Mouse (Mus musculus) erythroblast, embryonic 14.5 days (primary cell): ENCODE data around the gene Col6a6. TPM values are rescaled to one million over a fixed set of nuclear protein-coding genes. Genes with fewer than 3 reads are reported as not detected.
"Not testable (repeated sequence)": the region's sequence is repeated elsewhere in the genome, so short reads cannot be mapped to it uniquely, and the experiment has no call there.

Source experiments
- H3K27me3 ChIP-seq: 2 replicates; pipeline ENCODE4 v1.6.1; 2012; ENCODE audit warnings: inconsistent platforms; ENCODE audit not compliant: control insufficient read depth
- H3K36me3 ChIP-seq: 2 replicates; pipeline ENCODE4 v1.6.1; 2012; ENCODE audit warnings: mild to moderate bottlenecking, inconsistent platforms; ENCODE audit not compliant: control insufficient read depth
- H3K4me1 ChIP-seq: 2 replicates; pipeline ENCODE4 v1.6.1; 2012; ENCODE audit warnings: inconsistent platforms; ENCODE audit not compliant: control insufficient read depth
- H3K4me3 ChIP-seq: replicated peaks from 2 replicates; pipeline ENCODE3; 2012; ENCODE audit warnings: moderate library complexity, mild to moderate bottlenecking, inconsistent platforms
- H3K9me3 ChIP-seq: 2 replicates; pipeline ENCODE4 v1.6.1; 2012; ENCODE audit warnings: low read length, inconsistent platforms, mixed read lengths; ENCODE audit not compliant: control insufficient read depth
- GATA1 ChIP-seq: IDR thresholded peaks from 2 replicates; pipeline ENCODE4 v1.6.1; 2012; ENCODE audit warnings: low read length, inconsistent platforms, mixed read lengths
- TAL1 ChIP-seq: IDR thresholded peaks from 3 replicates; pipeline ENCODE4 v1.6.1; 2012; ENCODE audit warnings: low read length, inconsistent platforms, mixed read lengths
- polyA plus RNA-seq: library from polyadenylated mRNA; stranded (reverse); fragments of >175 nt; gene quantifications from 2 replicates; pipeline ENCODE4 v1.2.3, GENCODE M21; 2012

Col6a6 gene
- polyA plus RNA-seq, 1 experiment = under 0.01 TPM

DNA sequence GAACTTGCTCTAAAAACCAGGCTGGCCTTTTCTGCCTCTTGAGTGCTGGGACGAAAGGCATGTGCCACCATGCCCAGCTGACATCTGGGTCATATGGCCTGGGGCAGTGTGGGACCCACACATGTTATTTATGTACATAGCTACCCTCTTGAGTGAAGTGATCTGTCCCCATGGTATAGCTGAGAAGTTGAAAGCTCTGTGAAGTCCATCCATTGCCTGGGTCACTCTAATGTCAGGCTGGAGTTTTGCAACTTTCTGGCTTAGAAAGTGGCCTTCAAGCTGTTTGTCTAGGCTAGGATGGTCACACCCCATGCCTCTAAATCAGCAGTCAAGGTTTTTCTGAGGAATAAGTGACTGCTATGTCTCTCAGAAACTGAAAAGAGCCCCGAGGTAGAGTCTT is 155.9 kb downstream of the Col6a6 start:
- TF ChIP-seq GATA1 = no peak
- TF ChIP-seq TAL1 = no peak
- no peaks in the 10 kb centered on the region for H3K9me3 ChIP-seq
- H3K4me1 ChIP-seq = no peaks in the 10 kb centered on the region
- peaks cover 25% of the 10 kb centered on the region for H3K36me3 ChIP-seq
- H3K27me3 ChIP-seq = no peaks in the 10 kb centered on the region
- H3K4me3 ChIP-seq = no peak overlapping the region

DNA sequence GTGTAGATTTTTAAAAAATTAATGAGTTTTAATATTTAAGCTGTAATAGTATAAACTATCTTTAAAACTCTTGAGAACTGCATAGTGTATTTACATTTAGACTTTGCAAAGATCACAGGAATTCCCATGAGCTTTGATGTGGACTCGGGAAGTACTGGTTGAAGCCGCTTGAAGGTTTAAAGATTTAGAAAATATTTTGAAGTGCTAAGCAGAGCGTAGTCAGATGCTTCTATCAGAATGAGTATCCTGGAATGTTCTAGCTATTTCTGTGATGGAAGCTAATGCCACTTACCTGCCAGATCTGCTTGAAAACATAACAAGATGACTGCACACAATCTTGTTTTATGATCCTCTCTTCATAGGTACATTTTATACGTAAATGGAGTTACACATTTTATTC is 157.0 kb downstream of the Col6a6 start:
- Histone ChIP-seq H3K9me3 (no peaks in the 10 kb centered on the region), H3K27me3 (no peaks in the 10 kb centered on the region), H3K4me1 (no peaks in the 10 kb centered on the region), H3K36me3 (peaks cover 23% of the 10 kb centered on the region), H3K4me3 (no peak overlapping the region)
- TF ChIP-seq GATA1 = no peak
- no peak for TF ChIP-seq TAL1

DNA sequence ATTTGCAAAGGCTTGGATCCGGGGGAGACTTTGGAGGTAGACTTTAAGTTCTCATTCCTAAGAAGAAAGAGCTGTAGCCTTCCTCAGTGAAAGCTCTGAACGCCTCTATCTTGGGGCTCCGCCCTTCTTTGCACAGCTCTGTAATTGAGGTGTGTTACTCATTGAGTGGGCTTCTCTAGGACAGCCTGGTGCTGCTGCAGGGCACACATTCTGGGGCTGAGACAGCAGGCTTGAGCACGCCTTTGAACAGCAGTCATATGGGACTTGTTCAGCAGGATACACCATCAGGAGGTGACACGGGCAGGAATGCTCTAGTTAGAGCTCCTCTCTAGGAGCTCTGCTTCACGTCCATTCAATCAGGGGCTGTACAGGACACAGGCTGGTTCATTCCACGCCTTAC is 162.7 kb downstream of the Col6a6 start:
- Histone ChIP-seq H3K9me3 (no peaks in the 10 kb centered on the region), H3K27me3 (no peaks in the 10 kb centered on the region), H3K4me3 (no peak overlapping the region), H3K4me1 (no peaks in the 10 kb centered on the region), H3K36me3 (peaks cover 54% of the 10 kb centered on the region)
- TF ChIP-seq TAL1 (no peak), GATA1 (no peak)

- no peak overlapping the region for H3K4me3 ChIP-seq
- H3K4me1 ChIP-seq = no peaks in the 10 kb centered on the region
- TF ChIP-seq GATA1 = no peak
- no peak for TF ChIP-seq TAL1
- no peaks in the 10 kb centered on the region for H3K9me3 ChIP-seq
- H3K36me3 ChIP-seq = peaks cover 42% of the 10 kb centered on the region
- no peaks in the 10 kb centered on the region for H3K27me3 ChIP-seq
Measured at GRCm38 (mm10) chr9:105659877-105660276, 168.1 kb downstream of the Col6a6 start.

DNA sequence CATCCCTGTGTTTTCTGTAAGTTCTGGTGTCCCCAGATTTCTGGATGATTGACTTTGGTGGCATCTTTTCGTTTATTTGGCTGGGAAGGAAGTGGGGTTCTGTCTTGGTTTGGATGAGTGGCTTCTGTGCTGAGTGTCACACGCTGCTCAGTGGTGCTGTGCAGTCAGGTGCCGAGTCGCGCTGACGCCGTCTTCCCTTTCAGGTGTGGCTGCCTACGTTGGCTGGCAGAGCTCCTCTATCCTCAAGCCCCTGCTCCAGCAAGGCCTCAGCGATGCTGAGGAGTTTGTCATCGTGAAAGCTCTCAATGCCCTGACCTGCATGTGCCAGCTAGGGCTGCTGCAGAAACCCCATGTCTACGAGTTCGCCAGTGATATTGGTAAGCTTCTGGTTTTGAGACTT is 169.7 kb downstream of the Col6a6 start:
- TF ChIP-seq TAL1 (no peak), GATA1 (no peak)

GRCm38 (mm10) chr9:105656189-105656588 is 171.8 kb downstream of the Col6a6 start:
- peaks cover 38% of the 10 kb centered on the region for H3K36me3 ChIP-seq
- H3K9me3 ChIP-seq = no peaks in the 10 kb centered on the region
- TF ChIP-seq TAL1 (no peak), GATA1 (no peak)

More for the DNA sequence above, 169.7 kb downstream of the Col6a6 start:
- Histone ChIP-seq H3K4me1 (no peaks in the 10 kb centered on the region), H3K9me3 (no peaks in the 10 kb centered on the region), H3K4me3 (no peak overlapping the region), H3K36me3 (peaks cover 43% of the 10 kb centered on the region), H3K27me3 (no peaks in the 10 kb centered on the region)

DNA sequence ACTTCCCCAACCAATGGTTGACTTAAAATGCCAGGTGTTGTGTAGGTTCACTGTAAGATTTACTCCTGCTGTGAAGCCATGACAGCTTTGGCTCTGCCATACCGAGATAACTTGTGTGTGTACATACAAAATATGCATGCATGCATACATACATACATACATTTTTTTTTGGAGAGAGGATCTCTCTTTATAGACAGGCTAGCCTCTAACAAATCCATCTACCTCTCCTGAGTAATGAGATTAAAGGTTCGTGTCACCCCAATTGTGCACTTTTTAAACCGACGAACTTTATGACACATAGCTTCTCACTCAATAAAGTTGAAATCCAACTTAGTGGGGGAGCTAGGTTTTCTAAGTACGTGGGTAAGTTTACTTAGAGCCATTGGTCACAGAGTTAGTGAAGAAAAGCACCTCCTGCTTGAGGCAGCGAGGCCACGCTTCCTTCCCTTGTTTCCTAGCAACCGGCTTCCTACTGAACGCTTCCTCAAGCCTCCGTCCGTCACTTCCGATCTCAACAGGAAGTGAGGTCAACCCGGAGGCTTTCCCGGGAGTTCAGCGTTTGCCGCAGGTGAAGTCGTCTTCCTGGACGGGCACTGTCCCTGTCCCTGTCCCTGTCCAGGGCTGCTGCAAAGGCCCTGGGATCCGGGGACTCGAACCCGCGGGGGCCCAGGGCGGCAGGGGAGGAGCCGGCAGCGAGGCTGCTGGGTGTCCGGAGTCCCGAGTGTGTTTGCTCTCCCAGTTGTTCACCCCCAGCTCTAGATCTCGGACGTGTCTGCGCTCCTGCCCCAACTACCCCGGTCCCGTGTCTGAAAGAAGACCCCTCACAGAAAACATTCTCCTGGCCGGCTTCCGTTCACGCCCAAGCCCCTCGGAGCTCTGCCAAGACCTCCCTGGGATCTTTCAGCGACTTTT is 185.2 kb downstream of the Col6a6 start, which contains the start of gene Pik3r4:
Gene Pik3r4, plus strand, starts transcription at position 519 of the 912 bp plus-strand sequence.
- no peak for TF ChIP-seq TAL1
- TF ChIP-seq GATA1 = no peak
- H3K4me3 ChIP-seq = peak within 1 kb of the TSS; percentile 82
- H3K36me3 ChIP-seq = peaks cover 15% of the 10 kb centered on the region
- H3K4me1 ChIP-seq = peaks cover 22% of the 10 kb centered on the region
- H3K27me3 ChIP-seq = no peaks in the 10 kb centered on the region
- no peaks in the 10 kb centered on the region for H3K9me3 ChIP-seq

More at GRCm38 (mm10) chr9:105656189-105656588, 171.8 kb downstream of the Col6a6 start:
- Histone ChIP-seq H3K4me3 (no peak overlapping the region), H3K27me3 (no peaks in the 10 kb centered on the region), H3K4me1 (no peaks in the 10 kb centered on the region)

DNA sequence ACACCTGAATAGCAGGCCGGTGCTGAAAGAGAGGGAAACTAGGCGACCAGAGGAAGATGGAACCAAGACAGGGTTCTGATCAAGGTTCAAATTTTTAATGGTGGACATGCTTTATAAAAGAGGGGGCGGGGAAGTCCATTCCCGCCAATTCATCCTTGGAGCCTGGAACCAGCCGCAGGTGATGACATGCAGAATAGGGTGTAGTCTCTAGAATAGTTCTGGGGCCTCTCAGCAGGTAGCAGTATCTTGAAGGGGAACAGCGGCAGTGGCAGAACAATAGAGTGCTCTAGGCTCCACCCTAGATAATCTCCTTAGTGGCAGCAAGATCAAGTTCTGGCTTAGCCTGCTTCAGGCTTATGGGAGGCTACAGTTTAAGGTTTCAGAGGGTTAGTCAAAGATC is 186.6 kb downstream of the Col6a6 start:
- not testable (repeated sequence) for H3K9me3 ChIP-seq, H3K27me3 ChIP-seq, H3K4me3 ChIP-seq
- peaks cover 12% of the 10 kb centered on the region for H3K36me3 ChIP-seq
- peaks cover 22% of the 10 kb centered on the region for H3K4me1 ChIP-seq

Other genes with a start within 250 kb of the Col6a6 start
- gene Pik3r4, start 185.2 kb downstream of the Col6a6 start, polyA plus RNA-seq = 0.04 and 0.43 TPM in 2 replicates
- gene Col6a5, start 132.5 kb upstream of the Col6a6 start, polyA plus RNA-seq = not detected in 2 replicates